Mouse (Mus musculus) limb, embryonic 12.5 days (tissue): ENCODE results near the gene Senp1. TPM values are rescaled to one million over a fixed set of nuclear protein-coding genes. Genes with fewer than 3 reads are reported as not detected.

ENCODE experiments used
- ATAC-seq: fragments of 200-750 bp; cut with Nextera tagmentation; 2 replicates; pipeline ENCODE4 v1.8.0; 2017; ENCODE audit warnings: low read depth, moderate TSS enrichment; ENCODE audit not compliant: insufficient number of reproducible peaks, insufficient read depth, low FRiP score, low TSS enrichment
- H3K27ac ChIP-seq: fragments of 300-500 bp; sonication (generic); 2 replicates; pipeline ENCODE4 v1.5.1; 2016; ENCODE audit warnings: mild to moderate bottlenecking, moderate library complexity
- H3K27me3 ChIP-seq: fragments of 300-500 bp; sonication (generic); 2 replicates; pipeline ENCODE4 v1.6.1; 2016; ENCODE audit warnings: mild to moderate bottlenecking, moderate library complexity
- H3K36me3 ChIP-seq: fragments of 300-500 bp; sonication (generic); 2 replicates; pipeline ENCODE4 v1.6.1; 2016; ENCODE audit warnings: mild to moderate bottlenecking, moderate library complexity
- H3K4me1 ChIP-seq: fragments of 300-500 bp; sonication (generic); replicated peaks from 2 replicates; pipeline ENCODE4 v1.6.1; 2016
- H3K4me2 ChIP-seq: fragments of 300-500 bp; sonication (generic); 2 replicates; pipeline ENCODE4 v1.6.1; 2016; ENCODE audit warnings: mild to moderate bottlenecking, moderate library complexity
- H3K4me3 ChIP-seq: fragments of 300-500 bp; sonication (generic); replicated peaks from 2 replicates; pipeline ENCODE4 v1.5.1; 2016; ENCODE audit warnings: mild to moderate bottlenecking
- H3K9ac ChIP-seq: fragments of 300-500 bp; sonication (generic); replicated peaks from 2 replicates; pipeline ENCODE4 v1.6.1; 2016; ENCODE audit warnings: mild to moderate bottlenecking, moderate library complexity
- H3K9me3 ChIP-seq: fragments of 300-500 bp; sonication (generic); 2 replicates; pipeline ENCODE4 v1.6.1; 2016; ENCODE audit warnings: mild to moderate bottlenecking, moderate library complexity
- WGBS: fragments of 180-500 bp; shearing (Covaris S2); methylation state at CpG from one replicate; pipeline ENCODE4 v1.1.7; 2016; 5-methylcytosine and 5-hydroxymethylcytosine counted together
- polyA plus RNA-seq: library from polyadenylated mRNA; unstranded; fragments of >200 nt; fragmentation: Nextera tagmentation; extraction: Ambion mirVana; gene quantifications from 2 replicates; pipeline ENCODE4 v1.2.1, GENCODE M21; 2016

Senp1 gene
- polyA plus RNA-seq, result 46.3 and 46.9 TPM in 2 replicates

DNA sequence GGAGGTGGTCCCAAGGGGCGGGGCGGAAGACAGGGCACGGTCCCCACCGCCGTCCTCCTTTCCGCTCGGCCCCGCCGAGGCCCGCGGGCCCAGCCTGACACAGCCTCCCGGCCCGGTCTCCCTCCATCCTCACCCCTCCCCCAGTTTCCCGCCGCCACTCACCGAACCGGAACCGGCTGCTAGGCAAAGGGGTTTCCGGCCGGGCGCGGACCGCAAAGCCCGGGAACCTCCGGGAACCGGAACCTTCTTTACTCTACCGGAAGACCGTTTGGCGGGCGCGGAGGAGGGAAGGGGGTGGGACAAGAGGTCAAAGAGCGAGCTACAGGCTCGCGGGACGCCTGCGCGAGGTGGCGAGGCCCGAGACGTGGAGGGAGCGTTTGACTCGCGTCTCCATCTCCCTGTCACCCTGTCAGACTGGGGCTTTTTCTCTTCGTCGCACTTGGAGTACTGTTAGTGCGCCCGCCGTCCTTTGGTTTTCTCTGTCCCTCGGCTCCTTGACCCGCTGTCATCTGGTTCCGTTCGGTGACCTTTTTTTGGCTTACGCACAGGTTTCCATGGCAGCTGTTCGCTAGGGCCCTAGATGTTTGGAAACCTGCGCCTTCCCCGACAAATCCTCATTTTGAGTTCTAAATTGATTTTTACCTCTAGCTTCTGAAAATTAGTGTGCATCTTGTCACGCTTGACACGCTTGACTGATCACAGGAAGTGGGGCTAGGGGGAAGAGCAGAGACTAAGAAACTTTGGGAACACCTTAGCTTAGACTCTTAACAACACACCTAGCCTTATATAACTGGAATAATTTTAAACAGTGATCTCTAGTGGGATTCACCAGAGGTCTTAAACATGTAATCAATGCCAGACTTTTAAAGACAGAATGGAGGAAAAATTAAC lies at the start of gene Senp1:
Gene Senp1 (minus strand): TSS at position 624 of the 891 bp plus-strand sequence.
- Histone ChIP-seq H3K4me3 (peak within 1 kb of the TSS; percentile 87), H3K27ac (peak within 1 kb of the TSS; percentile 95), H3K4me2 (peak within 1 kb of the TSS; percentile 71), H3K9me3 (no peaks in the 10 kb centered on the region), H3K9ac (peak within 1 kb of the TSS; percentile 89), H3K4me1 (peaks cover 16% of the 10 kb centered on the region), H3K27me3 (no peaks in the 10 kb centered on the region), H3K36me3 (peaks cover 11% of the 10 kb centered on the region; the same call in 1 of the 2 replicates)
- peak; percentile 92 for ATAC-seq
- 1% methylated on average over 58 of the region's 58 CpGs for WGBS

- WGBS, result 77% methylated on average over 10 of the region's 10 CpGs
- no peaks in the 10 kb centered on the region for H3K27me3 ChIP-seq
- no peak overlapping the region for H3K9ac ChIP-seq
- no peak overlapping the region for H3K4me2 ChIP-seq
- no peak overlapping the region for H3K27ac ChIP-seq
- ATAC-seq, result no peak
- H3K9me3 ChIP-seq, result no peaks in the 10 kb centered on the region
- H3K4me3 ChIP-seq, result no peak overlapping the region
- H3K36me3 ChIP-seq, result peaks cover 50% of the 10 kb centered on the region
- peaks cover 7% of the 10 kb centered on the region for H3K4me1 ChIP-seq
These were observed 49.0 kb upstream of the Senp1 start for GRCm38 (mm10) chr15:98142515-98142914.

- 90% methylated on average over 5 of the region's 5 CpGs for WGBS
- Histone ChIP-seq H3K27ac (no peak overlapping the region), H3K9me3 (no peaks in the 10 kb centered on the region), H3K36me3 (peaks cover 67% of the 10 kb centered on the region), H3K4me3 (no peak overlapping the region), H3K4me1 (peaks cover 7% of the 10 kb centered on the region), H3K4me2 (no peak overlapping the region), H3K9ac (no peak overlapping the region), H3K27me3 (no peaks in the 10 kb centered on the region)
- no peak for ATAC-seq
These were observed 47.3 kb upstream of the Senp1 start for GRCm38 (mm10) chr15:98140809-98141208.

GRCm38 (mm10) chr15:98139763-98140162 lies 46.2 kb upstream of the Senp1 start:
- Histone ChIP-seq H3K36me3 (peaks cover 78% of the 10 kb centered on the region), H3K4me1 (peaks cover 5% of the 10 kb centered on the region), H3K27me3 (no peaks in the 10 kb centered on the region), H3K4me2 (no peak overlapping the region), H3K9ac (no peak overlapping the region), H3K9me3 (no peaks in the 10 kb centered on the region), H3K27ac (no peak overlapping the region), H3K4me3 (no peak overlapping the region)
- 59% methylated on average over 7 of the region's 7 CpGs for WGBS
- no peak for ATAC-seq

DNA sequence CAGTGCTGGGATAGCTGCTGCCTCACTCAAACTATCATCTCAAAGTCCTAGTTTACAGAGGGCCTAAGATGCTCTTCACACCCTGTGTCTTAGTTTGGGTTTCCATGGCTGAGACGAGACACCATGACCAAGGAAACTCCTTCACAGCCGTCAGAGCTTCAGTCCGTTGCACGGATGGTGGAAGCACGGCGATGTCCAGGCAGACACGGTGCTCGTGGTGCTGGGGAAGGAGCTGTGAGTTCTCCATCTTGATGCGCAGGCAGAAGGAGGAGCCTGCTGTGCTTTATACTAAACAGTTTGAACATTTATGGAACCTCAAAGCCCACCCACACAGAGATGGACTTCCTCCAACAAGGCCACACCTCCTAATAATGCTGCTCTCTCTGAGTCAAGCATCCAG lies 43.3 kb upstream of the Senp1 start:
- Histone ChIP-seq H3K27ac (no peak overlapping the region), H3K36me3 (peaks cover 98% of the 10 kb centered on the region), H3K9me3 (no peaks in the 10 kb centered on the region), H3K4me2 (no peak overlapping the region), H3K4me3 (no peak overlapping the region), H3K27me3 (no peaks in the 10 kb centered on the region), H3K9ac (no peak overlapping the region), H3K4me1 (no peaks in the 10 kb centered on the region)
- ATAC-seq, result no peak
- 93% methylated on average over 9 of the region's 9 CpGs for WGBS

GRCm38 (mm10) chr15:98135671-98136070 lies 42.1 kb upstream of the Senp1 start:
- Histone ChIP-seq H3K9me3 (no peaks in the 10 kb centered on the region), H3K4me1 (no peaks in the 10 kb centered on the region), H3K4me2 (no peak overlapping the region), H3K27ac (no peak overlapping the region), H3K36me3 (peaks cover 100% of the 10 kb centered on the region), H3K27me3 (no peaks in the 10 kb centered on the region), H3K9ac (no peak overlapping the region), H3K4me3 (no peak overlapping the region)
- no peak for ATAC-seq
- 92% methylated on average over 13 of the region's 13 CpGs for WGBS

GRCm38 (mm10) chr15:98134666-98135065 lies 41.1 kb upstream of the Senp1 start:
- no peaks in the 10 kb centered on the region for H3K27me3 ChIP-seq
- H3K4me2 ChIP-seq, result no peak overlapping the region
- H3K9me3 ChIP-seq, result no peaks in the 10 kb centered on the region
- peaks cover 100% of the 10 kb centered on the region for H3K36me3 ChIP-seq
- no peak overlapping the region for H3K27ac ChIP-seq
- H3K4me1 ChIP-seq, result no peaks in the 10 kb centered on the region
- WGBS, result 87% methylated on average over 3 of the region's 3 CpGs
- ATAC-seq, result no peak
- no peak overlapping the region for H3K9ac ChIP-seq
- H3K4me3 ChIP-seq, result no peak overlapping the region

- Histone ChIP-seq H3K9ac (no peak overlapping the region), H3K36me3 (peaks cover 100% of the 10 kb centered on the region), H3K4me3 (no peak overlapping the region), H3K4me1 (no peaks in the 10 kb centered on the region), H3K27me3 (no peaks in the 10 kb centered on the region), H3K4me2 (no peak overlapping the region), H3K9me3 (no peaks in the 10 kb centered on the region), H3K27ac (no peak overlapping the region)
- no peak for ATAC-seq
- WGBS, result 92% methylated on average over 4 of the region's 4 CpGs
These were observed 40.5 kb upstream of the Senp1 start for GRCm38 (mm10) chr15:98134034-98134433.

DNA sequence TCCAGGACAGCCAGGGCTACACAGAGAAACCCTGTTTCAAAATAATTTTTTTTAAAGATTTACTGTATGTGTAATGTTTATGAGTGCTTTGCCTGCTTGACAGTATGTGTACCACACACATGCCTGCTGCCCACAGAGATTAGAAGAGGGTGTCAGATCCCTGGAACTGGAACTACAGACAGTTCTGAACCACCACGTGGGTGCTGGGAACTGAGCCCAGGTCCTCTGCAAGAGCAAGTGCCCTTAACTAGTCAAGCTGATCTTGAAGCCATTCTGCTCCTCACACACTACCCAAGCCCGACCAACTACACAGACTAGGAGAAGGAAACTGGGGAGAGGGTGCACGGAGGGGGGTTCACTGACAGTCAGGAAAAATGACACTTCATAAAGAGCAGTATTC lies 39.9 kb upstream of the Senp1 start:
- 89% methylated on average over 3 of the region's 3 CpGs for WGBS
- H3K36me3 ChIP-seq, result peaks cover 100% of the 10 kb centered on the region
- ATAC-seq, result no peak

GRCm38 (mm10) chr15:98131942-98132655 lies 38.6 kb upstream of the Senp1 start:
- no peaks in the 10 kb centered on the region for H3K4me1 ChIP-seq
- H3K4me2 ChIP-seq, result no peak overlapping the region
- no peak overlapping the region for H3K9ac ChIP-seq
- no peak for ATAC-seq
- H3K9me3 ChIP-seq, result no peaks in the 10 kb centered on the region
- peaks cover 100% of the 10 kb centered on the region for H3K36me3 ChIP-seq
- no peaks in the 10 kb centered on the region for H3K27me3 ChIP-seq
- H3K4me3 ChIP-seq, result no peak overlapping the region
- WGBS, result 85% methylated on average over 15 of the region's 15 CpGs
- H3K27ac ChIP-seq, result no peak overlapping the region

More for the DNA sequence above, 39.9 kb upstream of the Senp1 start:
- Histone ChIP-seq H3K4me1 (no peaks in the 10 kb centered on the region), H3K27me3 (no peaks in the 10 kb centered on the region), H3K9me3 (no peaks in the 10 kb centered on the region), H3K4me2 (no peak overlapping the region), H3K9ac (no peak overlapping the region), H3K4me3 (no peak overlapping the region), H3K27ac (no peak overlapping the region)

- no peak overlapping the region for H3K9ac ChIP-seq
- no peak overlapping the region for H3K4me3 ChIP-seq
- no peaks in the 10 kb centered on the region for H3K27me3 ChIP-seq
- no peak overlapping the region for H3K4me2 ChIP-seq
- no peak overlapping the region for H3K27ac ChIP-seq
- no peak for ATAC-seq
- H3K36me3 ChIP-seq, result peaks cover 100% of the 10 kb centered on the region
- H3K4me1 ChIP-seq, result no peaks in the 10 kb centered on the region
- 92% methylated on average over 7 of the region's 7 CpGs for WGBS
- H3K9me3 ChIP-seq, result no peaks in the 10 kb centered on the region
These were observed 37.9 kb upstream of the Senp1 start for GRCm38 (mm10) chr15:98131451-98131850.
